Mouse (Mus musculus) cerebellum, postnatal 14 days (tissue): ENCODE results near the gene Btbd7.

Experiments used
- DNase-seq, 2 experiments: peaks; one replicate each; pipeline ENCODE4 v3.0.0; 2021; ENCODE audit warnings: mixed read lengths in 2 of 2

Btbd7 gene

DNA sequence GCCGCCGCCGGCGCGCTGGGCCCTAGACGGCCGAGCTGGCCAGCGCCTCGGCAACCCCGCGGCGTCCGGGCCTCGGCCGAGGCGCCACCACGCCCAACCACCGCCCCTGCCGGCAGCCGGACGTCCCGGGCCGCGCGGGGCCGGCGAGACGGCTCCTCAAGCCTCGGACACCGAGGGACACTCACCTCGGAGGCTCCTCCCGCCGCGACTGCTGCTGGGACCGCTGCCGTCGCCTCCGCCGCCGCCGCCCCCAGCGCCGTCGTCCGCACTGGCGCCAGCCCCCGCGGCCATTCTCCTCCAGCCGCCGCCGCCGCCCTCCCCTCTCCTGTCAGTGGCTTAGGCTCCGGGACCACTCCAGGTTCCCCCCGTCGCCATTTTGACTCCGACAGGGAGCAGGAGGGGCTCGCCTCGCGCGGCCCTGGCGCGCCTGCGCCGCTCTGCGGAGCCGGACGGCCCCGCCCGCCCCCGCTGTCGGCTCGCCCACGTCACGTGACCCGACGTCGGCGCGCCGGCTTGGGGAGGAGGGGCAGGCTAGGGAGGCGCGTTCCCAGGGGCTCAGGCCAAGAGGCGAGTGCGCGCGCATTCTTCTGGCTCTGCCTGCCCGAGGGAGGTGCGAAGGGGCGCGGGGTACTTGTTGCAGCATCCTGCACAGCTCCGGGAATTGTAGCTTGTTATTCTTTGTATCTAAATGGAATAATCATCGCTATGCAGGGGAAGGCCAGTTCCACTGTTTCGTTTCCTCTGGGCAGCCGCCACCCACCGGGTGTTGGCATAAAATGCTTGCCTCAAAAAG, at the start of gene Btbd7:
TSS of gene Btbd7 (minus strand) at position 441 of the 793 bp plus-strand sequence.
- peak; percentile 99 for DNase-seq

DNA sequence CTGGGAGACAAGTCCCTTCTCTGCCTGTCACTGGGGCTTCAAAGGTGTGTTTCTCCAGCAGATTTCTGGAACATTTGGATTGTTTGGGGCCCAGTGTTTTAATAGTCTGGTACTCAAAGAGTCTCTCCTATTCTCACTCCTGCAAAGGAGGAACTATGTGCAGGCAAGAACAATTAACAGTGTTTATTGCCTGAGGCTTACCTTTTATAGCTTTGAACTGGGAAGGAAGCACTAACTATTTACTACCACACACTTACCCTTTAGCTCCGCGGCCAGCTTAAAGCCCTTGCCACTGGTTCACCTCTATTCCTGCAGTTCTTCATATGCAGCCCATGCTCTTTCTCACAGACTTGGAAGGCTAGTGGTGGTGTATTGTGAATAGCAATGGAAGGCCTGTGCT, 37.8 kb upstream of the Btbd7 start:
- DNase-seq, result no peak

DNA sequence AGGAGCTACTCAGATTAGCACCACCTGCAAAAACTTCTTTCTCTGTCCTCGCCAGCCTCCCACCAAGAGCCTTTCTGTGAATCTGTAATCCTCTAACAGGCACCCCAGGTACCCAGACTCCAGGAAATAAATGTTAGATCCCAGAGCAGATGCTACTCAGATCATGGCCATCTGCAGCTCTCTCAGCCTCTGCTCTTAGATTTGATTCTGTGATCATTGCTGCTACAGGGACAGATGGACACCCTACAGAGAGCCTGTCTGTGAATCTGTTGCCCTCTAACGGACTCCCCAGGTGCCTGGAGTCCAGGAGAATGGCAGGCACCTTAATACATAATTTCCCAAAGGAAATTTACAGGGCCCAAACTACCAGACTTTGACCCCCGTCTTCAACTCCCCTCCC, 29.9 kb upstream of the Btbd7 start:
- DNase-seq, result peak; percentile 61 to 83

DNA sequence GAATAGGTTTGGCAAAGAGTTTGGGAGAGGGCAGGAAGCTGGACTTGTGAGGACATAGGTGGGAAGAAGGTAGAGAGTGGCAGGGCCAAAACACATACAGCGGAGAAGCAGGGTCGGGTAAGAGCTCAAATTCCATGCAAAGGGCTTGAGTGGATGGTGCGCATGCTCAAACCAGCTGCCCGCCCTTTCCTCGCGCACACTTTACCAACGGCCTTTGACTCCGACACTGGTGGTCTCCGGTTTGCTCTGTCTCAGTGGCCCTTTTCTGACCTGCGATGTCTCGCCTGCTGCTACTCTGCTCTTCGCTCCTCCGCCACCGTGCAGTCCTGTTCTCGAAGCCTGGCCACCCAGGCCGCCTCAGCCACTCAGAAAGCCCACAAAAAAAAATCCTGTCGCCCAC, 20.8 kb upstream of the Btbd7 start, which contains the start of gene Cox8c:
TSS of gene Cox8c (plus strand) at position 226 of the 400 bp plus-strand sequence.
- DNase-seq, result no peak

DNA sequence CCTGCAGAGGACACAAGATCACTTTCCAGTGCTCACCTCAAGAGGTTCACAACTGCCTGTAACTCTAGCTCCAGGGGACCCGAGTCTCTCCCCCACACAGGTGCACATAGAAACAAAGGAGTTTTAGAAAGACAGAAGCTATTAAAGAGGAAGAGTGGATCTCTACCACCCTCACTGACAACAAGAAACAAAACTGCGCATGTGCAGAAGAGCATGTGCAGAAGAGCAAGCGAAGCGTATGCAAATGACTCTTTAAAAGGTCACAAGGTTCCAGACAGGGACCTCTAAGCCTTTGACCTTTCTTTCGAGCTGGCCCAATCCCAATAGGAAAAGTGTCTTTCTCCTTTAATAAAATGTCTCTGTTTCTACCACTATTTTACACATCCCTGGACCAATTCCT, 10.3 kb upstream of the Btbd7 start:
- DNase-seq, result no peak

DNA sequence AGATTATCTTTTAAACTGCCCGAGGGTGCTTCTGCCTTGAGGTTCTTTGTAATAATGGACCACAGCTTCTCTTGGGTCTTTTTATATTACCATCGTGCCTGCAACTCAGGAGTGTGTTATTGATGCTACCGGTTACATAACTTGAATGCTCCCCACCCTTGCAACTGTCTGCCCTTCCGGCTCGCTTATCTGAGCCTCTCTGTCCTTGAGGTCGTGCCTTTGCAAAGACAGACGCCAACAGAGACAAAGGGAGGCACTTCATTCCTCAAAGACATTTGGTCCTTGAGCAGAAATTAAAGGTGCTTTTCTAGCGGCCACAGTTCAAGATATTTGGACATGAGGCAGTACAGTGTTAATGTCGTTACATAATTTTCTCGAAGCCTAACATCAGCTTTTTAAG, 9.1 kb upstream of the Btbd7 start:
- DNase-seq, result no peak

DNA sequence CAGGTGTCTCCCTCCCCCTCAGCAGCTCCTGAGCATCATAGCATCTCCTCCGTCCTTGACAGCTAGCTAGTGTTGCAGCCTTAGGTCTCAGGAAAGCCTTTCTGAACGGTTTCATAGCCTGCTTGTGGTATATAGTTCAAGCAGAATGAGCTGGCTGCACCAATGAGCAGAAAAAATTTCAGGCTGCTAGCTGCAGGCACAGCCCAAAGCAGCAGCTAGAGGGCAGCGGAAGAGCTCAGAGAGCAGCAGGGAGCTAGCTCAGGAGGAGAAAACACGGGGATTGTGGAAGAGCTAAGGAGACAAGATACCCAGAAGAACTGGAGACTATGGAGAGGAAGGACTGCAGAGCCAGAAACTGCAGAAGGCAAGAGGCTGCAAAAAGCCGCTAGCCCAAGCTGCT, 7.5 kb upstream of the Btbd7 start:
- DNase-seq, result peak; percentile 52 to 55

DNA sequence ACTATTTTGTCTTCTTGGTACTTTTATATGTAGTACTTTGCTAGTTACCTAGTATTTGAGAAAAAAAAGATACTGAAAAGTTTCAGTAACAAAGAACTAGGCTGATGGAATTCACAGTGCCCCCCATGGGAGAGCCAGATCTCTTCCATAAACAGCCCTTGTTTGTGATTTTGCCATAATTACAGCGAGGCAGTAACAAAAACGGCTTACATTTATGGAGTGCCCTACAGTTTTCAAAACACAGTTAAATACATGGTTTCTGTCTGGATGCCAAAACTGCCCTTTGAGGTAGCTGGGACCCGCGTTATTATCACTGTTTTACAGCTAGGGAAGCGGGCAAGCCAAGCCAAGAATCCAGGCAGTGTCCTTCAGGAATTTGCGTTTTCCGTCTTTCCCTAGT, 630 bp upstream of the Btbd7 start:
- DNase-seq, result peak in 1 of 2 experiments; percentile 22

DNA sequence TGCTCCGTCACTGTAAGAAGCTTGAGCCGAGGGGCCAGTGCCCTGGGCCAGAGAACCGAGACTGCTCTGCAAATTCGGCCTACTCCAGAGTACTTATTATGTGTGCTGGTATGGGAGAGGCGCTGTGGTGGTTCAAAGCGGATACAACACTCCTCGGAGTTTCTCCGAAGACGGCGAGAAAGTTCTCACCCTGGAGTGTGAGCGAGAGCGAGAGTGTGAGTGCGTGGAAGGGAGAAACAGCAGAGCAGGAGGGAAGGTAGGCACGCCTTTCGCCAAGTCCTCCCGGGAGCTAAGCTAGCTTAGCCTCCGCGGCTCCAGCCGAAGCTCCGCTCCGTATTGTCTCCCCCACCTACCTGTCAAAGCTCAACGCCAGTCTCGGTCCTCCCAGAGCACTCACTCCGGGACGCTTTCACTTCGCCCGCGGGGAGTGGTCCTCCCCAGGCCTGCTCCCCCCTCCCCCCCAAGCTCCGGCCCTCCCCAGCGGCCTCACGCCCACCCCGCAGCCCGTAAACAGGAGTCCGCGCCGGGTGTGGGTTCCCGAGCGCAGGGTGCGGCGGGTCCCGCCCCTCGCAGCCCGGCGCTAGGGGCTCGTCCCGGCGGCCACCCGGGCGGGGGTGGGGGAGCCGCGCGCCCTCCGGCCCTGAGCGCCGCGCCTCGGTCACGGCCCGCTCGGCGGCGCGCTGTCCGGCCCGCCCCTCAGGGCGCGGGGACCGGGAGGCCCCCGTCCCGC, 805 bp downstream of the Btbd7 start:
- DNase-seq, result peak; percentile 36 to 46

DNA sequence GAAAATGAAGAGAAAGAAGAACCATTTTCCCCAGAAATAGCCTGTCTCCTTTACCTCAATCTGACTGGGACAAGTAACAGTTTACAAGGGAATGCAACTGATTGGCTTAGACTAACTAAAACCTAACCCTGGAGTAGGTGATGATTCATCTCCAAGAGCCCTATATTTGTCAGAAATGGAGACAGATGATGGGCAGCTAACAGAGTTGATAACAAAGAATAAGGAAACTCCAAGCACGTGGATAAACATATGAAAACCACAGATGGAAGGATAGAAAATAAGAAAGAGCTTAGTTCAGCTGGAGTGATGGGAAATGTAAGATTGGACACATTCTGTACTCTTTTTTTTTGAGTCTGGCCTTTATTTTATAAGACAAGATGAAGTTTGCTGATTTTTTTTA, 7.7 kb downstream of the Btbd7 start:
- no peak for DNase-seq

DNA sequence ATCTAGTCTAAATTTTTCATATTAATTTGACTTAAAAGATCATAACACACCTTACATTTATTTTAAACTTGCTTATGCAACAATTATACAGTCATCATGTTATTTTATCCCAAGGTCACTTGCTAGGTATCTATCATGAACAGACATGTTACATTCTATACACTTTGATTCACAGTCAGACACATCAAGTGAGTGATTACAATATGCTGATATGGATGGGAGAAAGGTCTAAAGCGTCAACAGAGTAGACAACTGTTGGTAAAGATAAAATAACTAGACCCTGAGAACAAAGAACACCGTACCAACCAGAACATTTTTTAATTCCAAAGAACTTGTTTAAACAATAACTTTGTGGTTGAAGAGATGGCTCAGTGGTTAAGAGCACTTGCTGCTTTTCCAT, 8.5 kb downstream of the Btbd7 start:
- DNase-seq, result no peak

DNA sequence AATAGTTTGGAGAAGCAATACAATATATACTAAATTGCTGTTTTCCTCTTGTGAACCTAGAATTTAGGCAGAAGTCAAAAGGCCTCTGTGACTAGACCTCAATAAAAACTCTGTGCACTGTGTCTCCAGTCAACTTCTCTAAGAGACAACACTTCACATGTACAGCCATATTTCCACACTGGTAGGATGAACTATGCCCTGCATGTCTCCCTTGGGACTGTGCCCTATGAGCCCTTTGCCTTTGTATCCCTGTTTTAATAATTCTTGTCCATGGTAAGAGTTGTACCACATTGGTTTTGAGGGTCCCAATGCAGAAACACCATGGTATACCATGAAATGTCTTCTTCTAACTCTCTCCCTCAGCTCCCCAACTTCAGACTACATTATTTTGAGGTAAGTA, 17.5 kb downstream of the Btbd7 start:
- DNase-seq, result no peak

DNA sequence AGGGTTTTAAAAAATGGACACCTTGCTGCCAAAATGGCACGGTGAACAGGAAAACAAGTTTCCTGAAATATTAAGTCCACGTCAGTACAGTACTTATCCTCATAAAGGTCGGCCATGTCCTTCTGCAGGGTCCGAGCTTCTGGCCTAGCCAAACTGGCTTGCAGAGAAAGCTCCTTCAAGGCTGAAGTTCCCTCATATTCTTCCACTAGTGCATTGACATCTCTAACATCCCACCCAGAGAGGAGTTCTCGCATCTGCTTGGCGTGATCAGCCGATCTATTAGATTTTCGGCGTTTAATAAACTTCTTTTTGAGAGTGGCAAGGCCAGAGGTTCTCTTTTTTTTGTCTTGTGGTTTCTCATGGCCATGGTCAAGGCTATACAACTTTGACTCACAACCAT, 40.0 kb downstream of the Btbd7 start:
- DNase-seq, result no peak

DNA sequence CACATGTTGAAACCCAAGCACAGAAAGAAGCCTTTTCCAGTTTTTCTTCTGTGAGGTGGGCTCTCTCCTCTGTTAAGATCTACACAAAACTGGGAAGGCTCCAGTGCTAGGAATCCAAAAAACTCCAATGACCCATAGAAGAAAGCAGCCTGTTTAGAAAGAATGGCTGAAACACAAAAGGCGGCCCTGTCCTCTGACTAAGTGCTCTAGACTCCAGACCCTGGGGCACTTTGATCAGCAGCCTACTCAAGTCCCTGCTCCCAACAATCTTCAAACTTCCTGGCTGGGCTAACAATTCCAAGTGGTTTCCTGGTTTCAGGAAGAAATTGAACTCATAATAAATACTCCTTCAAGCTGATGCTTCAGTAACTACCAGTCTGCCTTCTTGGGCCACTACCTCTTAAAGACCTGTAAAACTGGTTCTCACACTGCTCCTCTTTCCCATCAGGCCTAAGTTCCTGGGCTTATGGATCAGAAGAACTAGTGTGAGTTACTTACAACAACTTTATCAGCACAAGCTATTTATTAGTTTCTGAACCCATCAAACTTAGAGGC, 45.4 kb downstream of the Btbd7 start:
- DNase-seq, result no peak

DNA sequence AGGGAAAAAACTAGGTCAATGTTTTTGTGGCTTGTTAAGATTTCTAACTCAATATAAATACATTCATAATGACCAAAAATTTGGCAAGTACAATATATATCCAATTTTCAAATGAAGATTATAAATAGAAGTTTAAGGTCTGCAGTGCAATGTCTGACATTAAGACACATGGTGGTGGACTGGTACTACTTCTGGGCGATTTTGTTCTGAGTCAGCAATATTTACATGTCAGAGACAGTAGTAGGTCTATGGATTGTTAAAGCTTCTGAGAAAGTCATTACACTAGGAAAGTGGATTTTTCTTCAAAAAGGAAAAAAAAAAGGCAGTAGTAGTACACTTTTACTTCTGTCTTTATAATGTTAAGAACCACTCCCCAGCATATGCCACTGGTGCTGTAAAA, 46.4 kb downstream of the Btbd7 start:
- no peak for DNase-seq

DNA sequence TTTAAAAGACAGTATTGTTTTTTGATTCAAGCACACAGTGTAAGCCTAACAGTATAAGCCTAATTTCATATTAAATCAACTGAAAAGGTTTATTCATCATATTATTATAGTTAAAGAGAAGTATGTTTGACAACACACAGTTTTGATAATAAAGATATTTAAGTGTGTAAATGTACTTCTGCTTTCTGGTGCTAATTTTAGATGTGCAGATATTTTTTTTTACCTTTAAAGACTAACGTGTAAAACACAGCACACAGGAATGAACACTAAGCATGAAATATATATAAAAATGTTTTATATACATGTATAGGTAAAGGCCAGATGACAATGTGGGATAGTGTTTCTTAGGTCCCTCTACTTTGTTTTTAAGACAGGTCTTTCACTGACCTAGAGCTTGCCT, 51.2 kb downstream of the Btbd7 start:
- no peak for DNase-seq

DNA sequence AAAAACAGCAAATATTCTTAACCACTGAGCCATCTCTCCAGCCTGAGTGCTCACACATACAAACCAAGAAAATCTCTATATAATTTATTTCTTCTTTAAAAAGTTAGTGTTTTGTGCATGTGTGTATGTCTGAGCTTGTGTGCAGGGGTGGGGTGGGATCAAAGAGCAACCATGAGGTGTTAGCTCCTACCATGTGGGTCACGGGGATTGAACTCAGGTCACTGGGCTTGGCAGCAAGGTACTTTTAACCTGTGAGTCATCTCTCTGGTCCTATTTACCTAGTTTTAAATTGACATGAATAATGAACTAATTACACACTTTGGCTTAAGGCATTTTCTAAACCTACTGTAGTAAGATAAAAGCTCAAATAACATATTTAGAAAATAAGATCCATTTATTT, 51.9 kb downstream of the Btbd7 start:
- no peak for DNase-seq

DNA sequence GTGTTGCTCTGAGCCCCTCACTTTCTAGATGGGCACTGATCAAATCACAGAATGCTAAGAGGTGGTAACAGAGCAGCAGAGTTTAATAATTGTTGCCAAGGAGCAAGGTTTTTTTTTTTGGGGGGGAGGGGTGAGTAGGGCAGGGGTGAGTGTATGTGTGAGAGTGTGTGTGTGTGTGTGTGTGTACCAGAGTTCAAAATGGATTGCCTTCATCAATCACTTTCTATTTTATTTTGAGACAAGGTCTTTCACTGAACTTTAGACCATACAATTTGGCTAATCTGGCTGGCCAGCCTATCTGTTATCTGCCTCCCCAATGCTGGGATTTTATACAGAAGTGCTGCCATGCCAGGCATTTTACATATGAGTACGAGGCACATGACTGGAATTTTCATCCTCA, 63.4 kb downstream of the Btbd7 start:
- no peak for DNase-seq

DNA sequence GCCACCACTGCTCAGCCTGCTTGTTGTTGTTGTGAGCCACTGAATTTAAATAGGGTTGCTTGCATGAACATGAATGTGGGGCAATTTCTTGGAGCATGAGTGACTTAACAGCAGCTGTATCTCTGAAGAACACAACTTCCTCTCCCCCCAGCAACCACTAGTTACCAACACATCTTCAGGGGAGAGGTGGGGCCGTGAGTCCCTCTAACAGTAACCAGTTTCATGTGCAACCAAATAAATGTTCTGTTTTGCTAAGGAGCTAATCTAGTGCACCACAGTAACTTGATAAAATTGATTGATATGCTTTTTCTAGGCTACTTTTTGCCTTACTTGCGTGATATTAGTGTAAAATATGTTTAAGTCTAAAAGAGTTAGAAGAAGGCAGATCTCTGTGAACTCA, 78.7 kb downstream of the Btbd7 start:
- no peak for DNase-seq

DNA sequence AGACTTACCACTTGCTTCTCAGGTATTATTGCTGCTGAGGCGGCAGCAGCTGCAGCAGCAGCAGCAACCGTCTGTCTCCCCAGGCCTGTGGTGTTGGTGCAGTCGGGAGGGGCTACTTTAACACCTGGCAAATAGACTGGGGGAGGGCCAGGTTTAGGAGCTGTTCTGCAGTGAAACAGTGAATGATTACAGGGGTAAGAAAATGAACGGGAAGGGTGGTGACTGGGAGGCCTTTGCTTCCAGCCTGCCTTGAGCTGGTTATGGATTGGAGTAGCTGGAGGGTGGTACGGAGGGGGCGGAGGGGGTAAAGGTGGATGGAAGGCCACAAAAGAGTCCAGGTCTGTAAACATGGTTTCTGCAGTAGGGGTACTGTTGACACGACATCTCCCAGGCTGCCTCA, 90.3 kb downstream of the Btbd7 start:
- no peak for DNase-seq

DNA sequence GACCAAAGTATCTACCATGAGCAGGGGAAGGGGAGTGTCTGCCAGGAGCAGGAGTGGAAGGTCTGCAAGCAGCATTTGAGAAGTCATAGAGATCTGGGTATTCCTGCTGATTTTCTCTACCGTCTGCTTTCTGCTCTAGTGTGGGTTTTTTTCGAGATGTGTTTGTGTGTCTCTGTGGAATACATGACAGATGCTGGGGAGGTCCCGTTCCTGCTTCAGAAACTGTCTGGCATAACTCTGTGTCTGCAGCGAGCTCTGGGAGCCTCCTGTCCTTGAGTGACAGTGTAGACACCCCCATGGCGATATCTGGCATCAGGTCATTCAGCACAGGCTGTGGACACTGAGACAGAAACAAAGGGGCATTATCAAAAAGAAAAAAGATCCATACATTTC, 92.7 kb downstream of the Btbd7 start:
- DNase-seq, result peak in 1 of 2 experiments; percentile 18

DNA sequence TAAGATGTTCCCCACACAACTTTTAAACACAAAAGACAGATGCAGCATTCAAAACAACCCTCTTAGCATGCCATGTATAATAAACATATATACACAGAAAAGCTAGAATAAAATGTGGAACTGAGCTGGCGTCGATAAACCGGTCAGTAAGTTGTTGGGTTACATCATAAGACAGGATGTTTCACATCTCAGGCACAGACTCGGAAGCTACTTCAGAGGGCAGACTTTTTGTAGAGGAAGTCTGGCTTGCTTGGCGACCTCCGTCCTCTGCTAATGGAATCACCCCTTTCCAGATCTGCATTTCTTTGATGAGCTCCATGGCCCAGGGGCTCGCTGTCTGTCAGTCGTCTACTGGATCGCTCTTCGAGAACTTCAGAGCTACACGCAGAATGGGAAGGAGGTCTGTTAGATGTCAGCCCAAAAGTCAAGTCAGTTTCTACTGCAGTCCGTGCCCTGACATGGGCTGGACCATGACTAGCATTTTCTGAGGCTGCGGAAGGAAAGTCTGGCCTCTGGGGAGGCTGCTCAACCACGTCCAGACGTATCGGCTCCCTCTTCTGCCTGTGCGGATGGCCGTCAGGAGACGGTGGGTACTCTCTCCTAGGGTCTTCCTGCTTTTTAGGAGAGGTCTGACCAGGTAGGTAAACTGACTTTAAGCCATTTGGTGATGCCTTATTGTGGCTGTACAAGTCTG, 93.2 kb downstream of the Btbd7 start:
- DNase-seq, result no peak

DNA sequence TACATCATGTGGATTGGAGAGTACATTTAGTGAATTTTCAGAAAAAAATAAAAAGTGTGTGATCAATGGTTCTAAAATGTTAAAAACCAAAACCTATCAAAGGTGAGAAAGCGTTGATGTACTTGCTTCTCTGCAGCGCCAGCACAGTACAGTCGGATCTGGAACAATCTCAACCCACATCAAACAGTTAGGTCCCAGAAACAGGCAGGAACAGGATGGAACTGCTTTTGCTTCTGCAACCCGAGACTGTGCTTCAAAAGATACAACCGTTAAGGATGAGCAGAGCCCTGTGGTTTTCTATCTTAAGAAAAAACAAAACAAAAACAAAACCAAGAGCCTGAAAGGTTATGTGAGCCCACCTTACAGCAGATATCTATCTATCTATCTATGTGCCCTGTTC, 95.4 kb downstream of the Btbd7 start:
- DNase-seq, result no peak

DNA sequence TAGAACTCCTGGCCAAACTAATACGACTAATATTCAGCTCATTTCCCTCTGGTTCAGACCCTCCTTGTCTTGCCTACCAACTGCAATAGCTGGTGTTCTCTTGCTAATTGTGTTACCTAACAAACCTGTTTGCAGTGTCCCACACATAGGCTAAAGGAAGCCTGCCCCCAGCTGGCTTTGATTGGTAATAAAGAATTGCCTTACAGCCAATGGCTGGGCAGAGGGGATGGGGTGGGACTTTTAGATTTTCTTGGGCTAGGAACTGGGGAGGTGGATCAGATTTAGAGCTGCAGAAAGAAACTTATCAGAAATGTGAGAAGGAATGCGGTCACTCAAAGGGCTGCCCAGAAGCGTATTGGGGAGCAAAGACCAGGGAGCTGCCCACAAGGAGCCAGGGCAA, 98.8 kb downstream of the Btbd7 start:
- peak; percentile 24 to 40 for DNase-seq
